Mouse (Mus musculus) thymus, postnatal 36 days (tissue): ENCODE data around the gene Xpnpep2.

Experiments
- DNase-seq, 2 experiments: peaks; one replicate each; pipeline ENCODE4 v3.0.0; 2022; ENCODE audit warnings: mixed read lengths in 2 of 2

Xpnpep2 gene

GRCm38 (mm10) chrX:48181844-48182243 lies 73.3 kb downstream of the Xpnpep2 start:
- no peak for DNase-seq

GRCm38 (mm10) chrX:48184703-48185102 lies 76.2 kb downstream of the Xpnpep2 start:
- DNase-seq: no peak
